Mouse (Mus musculus) E14TG2a.4 (cell line): Measurements from ENCODE around the gene Zkscan14.
"Not testable (repeated sequence)": the region's sequence is repeated elsewhere in the genome, so short reads cannot be mapped to it uniquely, and the experiment has no call there.

Source experiments
- H3K27me3 ChIP-seq: 2 replicates; pipeline ENCODE4 v1.6.1; 2014; ENCODE audit warnings: low read length, control low read depth; ENCODE audit not compliant: insufficient read depth
- H3K36me3 ChIP-seq: 2 replicates; pipeline ENCODE4 v1.6.1; 2014; ENCODE audit warnings: low read length, control low read depth; ENCODE audit not compliant: insufficient read depth
- H3K4me1 ChIP-seq: replicated peaks from 2 replicates; pipeline ENCODE4 v1.6.1; 2014; ENCODE audit warnings: low read depth, low read length, control low read depth
- H3K4me3 ChIP-seq: replicated peaks from 2 replicates; pipeline ENCODE4 v1.5.1; 2014; ENCODE audit warnings: mild to moderate bottlenecking, low read length
- H3K9me3 ChIP-seq: 2 replicates; pipeline ENCODE4 v1.6.1; 2014; ENCODE audit warnings: low read length, control low read depth
- CTCF ChIP-seq: conservative IDR thresholded peaks from 2 replicates; pipeline ENCODE4 v1.5.1; 2014; ENCODE audit warnings: low read length
- NANOG ChIP-seq: IDR thresholded peaks from 2 replicates; pipeline ENCODE4 v1.6.1; 2014; ENCODE audit warnings: borderline replicate concordance, low read length, mixed read lengths
- POU5F1 ChIP-seq: IDR thresholded peaks from 2 replicates; pipeline ENCODE4 v1.6.1; 2014; ENCODE audit warnings: low read length, borderline replicate concordance

The Zkscan14 gene

DNA sequence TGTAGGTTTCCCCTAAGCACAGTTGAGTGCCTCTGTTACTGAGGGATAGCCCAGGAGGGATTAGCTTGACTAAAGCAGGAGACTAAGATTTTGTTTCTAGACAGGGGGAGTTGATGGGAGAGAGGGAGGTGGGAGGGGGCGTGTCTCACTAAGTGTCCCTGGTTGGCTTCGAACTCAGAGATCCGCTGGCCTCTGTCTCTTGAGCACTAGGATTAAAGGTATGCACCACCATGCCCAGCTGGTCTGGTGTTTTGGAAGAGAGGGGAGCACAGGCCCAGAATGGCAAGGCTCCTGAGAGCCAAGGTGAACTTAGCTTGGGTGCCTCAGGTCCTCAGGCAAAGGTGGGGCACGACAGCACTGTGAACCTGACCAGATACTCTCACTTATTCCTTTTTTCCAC is 9.7 kb upstream of the Zkscan14 start:
- no peak overlapping the region for H3K4me3 ChIP-seq
- H3K9me3 ChIP-seq, result no peaks in the 10 kb centered on the region
- peaks cover 57% of the 10 kb centered on the region for H3K4me1 ChIP-seq
- peaks cover 55% of the 10 kb centered on the region for H3K36me3 ChIP-seq
- TF ChIP-seq NANOG, result no peak
- no peak for TF ChIP-seq CTCF
- no peak for TF ChIP-seq POU5F1
- H3K27me3 ChIP-seq, result no peaks in the 10 kb centered on the region

GRCm38 (mm10) chr5:145208391-145208790 is 6.7 kb upstream of the Zkscan14 start:
- Histone ChIP-seq H3K4me3 (peak overlapping the region; percentile 52), H3K4me1 (peaks cover 45% of the 10 kb centered on the region), H3K36me3 (peaks cover 44% of the 10 kb centered on the region)
- H3K9me3 ChIP-seq, H3K27me3 ChIP-seq: not testable (repeated sequence)

GRCm38 (mm10) chr5:145207954-145208353 is 6.3 kb upstream of the Zkscan14 start:
- H3K9me3 ChIP-seq, result no peaks in the 10 kb centered on the region
- peaks cover 50% of the 10 kb centered on the region for H3K4me1 ChIP-seq
- 0 out of 2 replicates have a peak overlapping the region, but pooled peaks have one; percentile 2 for H3K4me3 ChIP-seq
- no peak for TF ChIP-seq NANOG
- no peak for TF ChIP-seq POU5F1
- no peak for TF ChIP-seq CTCF
- peaks cover 40% of the 10 kb centered on the region for H3K36me3 ChIP-seq
- H3K27me3 ChIP-seq, result no peaks in the 10 kb centered on the region

GRCm38 (mm10) chr5:145207385-145207784 is 5.7 kb upstream of the Zkscan14 start:
- 0 out of 2 replicates have a peak overlapping the region, but pooled peaks have one; percentile 2 for H3K4me3 ChIP-seq
- H3K9me3 ChIP-seq, result no peaks in the 10 kb centered on the region
- TF ChIP-seq POU5F1 (no peak), NANOG (no peak), CTCF (no peak)
- peaks cover 55% of the 10 kb centered on the region for H3K4me1 ChIP-seq
- no peaks in the 10 kb centered on the region for H3K27me3 ChIP-seq
- peaks cover 35% of the 10 kb centered on the region for H3K36me3 ChIP-seq

- H3K27me3 ChIP-seq, result no peaks in the 10 kb centered on the region
- TF ChIP-seq CTCF (no peak), NANOG (no peak), POU5F1 (no peak)
- H3K4me3 ChIP-seq, result peak overlapping the region; percentile 88
- no peaks in the 10 kb centered on the region for H3K9me3 ChIP-seq
- peaks cover 61% of the 10 kb centered on the region for H3K4me1 ChIP-seq
- H3K36me3 ChIP-seq, result peaks cover 12% of the 10 kb centered on the region
These were observed 3.4 kb upstream of the Zkscan14 start for GRCm38 (mm10) chr5:145205041-145205440.

GRCm38 (mm10) chr5:145203936-145204691 is 2.4 kb upstream of the Zkscan14 start, which contains the start of gene Zkscan5:
Gene Zkscan5 (plus strand): TSS chr5:145204562.
- TF ChIP-seq NANOG, result no peak
- no peak for TF ChIP-seq POU5F1
- no peak for TF ChIP-seq CTCF

GRCm38 (mm10) chr5:145202446-145202845 is 778 bp upstream of the Zkscan14 start:
- Histone ChIP-seq H3K4me1 (peaks cover 44% of the 10 kb centered on the region), H3K4me3 (0 out of 2 replicates have a peak overlapping the region, but pooled peaks have one; percentile 88), H3K36me3 (peaks cover 17% of the 10 kb centered on the region), H3K27me3 (no peaks in the 10 kb centered on the region), H3K9me3 (no peaks in the 10 kb centered on the region)
- TF ChIP-seq CTCF (no peak), POU5F1 (no peak), NANOG (no peak)

More at GRCm38 (mm10) chr5:145203936-145204691, 2.4 kb upstream of the Zkscan14 start, which contains the start of gene Zkscan5:
- Histone ChIP-seq H3K36me3 (peaks cover 10% of the 10 kb centered on the region; the same call in 1 of the 2 replicates), H3K9me3 (no peaks in the 10 kb centered on the region), H3K4me1 (peaks cover 54% of the 10 kb centered on the region), H3K4me3 (peak within 1 kb of the TSS; percentile 88), H3K27me3 (no peaks in the 10 kb centered on the region)

DNA sequence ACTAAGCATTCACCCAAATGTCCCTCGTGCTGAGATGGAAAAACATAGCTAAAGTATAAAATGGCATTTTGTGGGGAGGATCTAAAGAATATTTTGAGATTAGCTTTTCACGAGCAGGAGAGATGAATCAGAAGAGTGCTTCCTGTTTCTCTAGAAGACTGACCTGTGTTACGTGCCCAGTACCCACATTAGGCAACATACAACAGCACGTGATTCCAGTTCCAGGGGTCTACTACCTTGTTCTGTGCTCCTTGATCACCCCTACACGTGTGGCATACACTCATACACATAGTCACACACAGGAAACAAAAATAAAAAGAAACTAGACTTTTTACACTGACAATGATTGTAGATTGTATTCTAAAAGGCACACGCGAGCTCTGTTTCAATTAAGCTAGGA is 1.3 kb downstream of the Zkscan14 start:
- no peak for TF ChIP-seq CTCF
- TF ChIP-seq NANOG, result no peak
- no peak for TF ChIP-seq POU5F1
- Histone ChIP-seq H3K9me3 (no peaks in the 10 kb centered on the region), H3K27me3 (no peaks in the 10 kb centered on the region), H3K36me3 (peaks cover 32% of the 10 kb centered on the region), H3K4me1 (peaks cover 31% of the 10 kb centered on the region), H3K4me3 (peak overlapping the region; percentile 97; the same call in 1 of the 2 replicates)

DNA sequence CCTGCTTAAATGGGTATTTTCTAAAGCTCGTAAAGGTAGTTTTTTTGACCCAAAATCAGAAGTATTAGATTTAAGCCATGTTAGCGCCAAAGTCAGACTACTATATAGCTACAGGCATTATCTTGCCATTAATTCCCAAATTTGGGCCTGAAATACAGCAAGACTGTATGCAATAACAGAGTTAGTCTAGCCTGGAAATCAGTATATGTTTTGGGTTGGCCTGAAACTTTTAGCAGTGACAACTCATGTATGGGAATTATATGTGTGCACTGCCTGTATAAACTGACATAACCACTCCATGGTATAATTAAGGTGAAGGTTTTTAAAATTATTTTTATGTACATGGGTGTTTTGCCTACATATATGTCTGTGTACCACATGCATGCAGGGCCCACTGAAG is 9.7 kb downstream of the Zkscan14 start, which contains the start of gene Atp5j2:
Gene Atp5j2 (minus strand): TSS at position 101 of the 400 bp plus-strand sequence.
- no peaks in the 10 kb centered on the region for H3K9me3 ChIP-seq
- H3K4me3 ChIP-seq, result peak within 1 kb of the TSS; percentile 98
- H3K4me1 ChIP-seq, result peaks cover 49% of the 10 kb centered on the region
- H3K36me3 ChIP-seq, result peaks cover 68% of the 10 kb centered on the region
- TF ChIP-seq NANOG (no peak), POU5F1 (no peak), CTCF (no peak)
- no peaks in the 10 kb centered on the region for H3K27me3 ChIP-seq
